Mouse (Mus musculus): ENCODE measurements at regions not wholly inside any gene's neighbourhood (a gene's known extent, or its start where the extent isn't known, plus 50 kb on each side); places are given as distances from the start of the nearest gene placed in this dataset.

- no peak for TF ChIP-seq EP300 (IDR thresholded peaks at IDR 0.05; ENCODE audit: low read depth)
- TF ChIP-seq CTCF (IDR thresholded peaks at IDR 0.05; ENCODE audit: low read depth) = no peak
These were observed 66.1 kb upstream of the Gm11733 start for GRCm38 (mm10) chr11:117417959-117418574.
